Mouse (Mus musculus): Measurements from ENCODE around the gene Cherp. TPM values are rescaled to one million over a fixed set of nuclear protein-coding genes. Genes with fewer than 3 reads are reported as not detected.
A peak's percentile ranks its signal among the peaks of the same experiment; 100 is the strongest.

Cherp gene
- polyA plus RNA-seq, 1 experiment, result 57.2 TPM

GRCm38 (mm10) chr8:72459881-72460533 lies 15.0 kb downstream of the Cherp start:
- TF ChIP-seq POLR2A (IDR thresholded peaks at IDR 0.05; ENCODE audit: borderline replicate concordance, control insufficient read depth, low read depth, low read length) (no peak), CTCF (IDR thresholded peaks at IDR 0.05; ENCODE audit: control insufficient read depth, insufficient read depth, low read length) (no peak)
- 86% methylated on average over 4 of the region's 4 CpGs for WGBS
- Histone ChIP-seq H3K4me1 (ENCODE audit: control insufficient read depth, insufficient read depth, low read length) (no peaks in the 10 kb centered on the region), H3K27ac (ENCODE audit: control insufficient read depth, insufficient read depth, low read depth, low read length, poor library complexity) (no peak overlapping the region), H3K4me3 (replicated peaks; ENCODE audit: control insufficient read depth, low read depth, low read length) (no peak overlapping the region)

GRCm38 (mm10) chr8:72458457-72458856 lies 16.6 kb downstream of the Cherp start:
- Histone ChIP-seq H3K27ac (ENCODE audit: control insufficient read depth, insufficient read depth, low read depth, low read length, poor library complexity) (no peak overlapping the region), H3K4me1 (ENCODE audit: control insufficient read depth, insufficient read depth, low read length) (no peaks in the 10 kb centered on the region), H3K4me3 (replicated peaks; ENCODE audit: control insufficient read depth, low read depth, low read length) (no peak overlapping the region)
- no peak for TF ChIP-seq POLR2A (IDR thresholded peaks at IDR 0.05; ENCODE audit: borderline replicate concordance, control insufficient read depth, low read depth, low read length)
- TF ChIP-seq CTCF (IDR thresholded peaks at IDR 0.05; ENCODE audit: control insufficient read depth, insufficient read depth, low read length), result no peak
- WGBS, result 88% methylated on average over 6 of the region's 6 CpGs

GRCm38 (mm10) chr8:72457806-72458205 lies 17.2 kb downstream of the Cherp start:
- no peaks in the 10 kb centered on the region for H3K4me1 ChIP-seq (ENCODE audit: control insufficient read depth, insufficient read depth, low read length)
- H3K4me3 ChIP-seq (replicated peaks; ENCODE audit: control insufficient read depth, low read depth, low read length), result no peak overlapping the region
- 96% methylated on average over 3 of the region's 3 CpGs for WGBS
- H3K27ac ChIP-seq (ENCODE audit: control insufficient read depth, insufficient read depth, low read depth, low read length, poor library complexity), result no peak overlapping the region
- TF ChIP-seq POLR2A (IDR thresholded peaks at IDR 0.05; ENCODE audit: borderline replicate concordance, control insufficient read depth, low read depth, low read length) (no peak), CTCF (IDR thresholded peaks at IDR 0.05; ENCODE audit: control insufficient read depth, insufficient read depth, low read length) (no peak)

- Histone ChIP-seq H3K27ac (ENCODE audit: control insufficient read depth, insufficient read depth, low read depth, low read length, poor library complexity) (no peak overlapping the region), H3K4me1 (ENCODE audit: control insufficient read depth, insufficient read depth, low read length) (no peaks in the 10 kb centered on the region), H3K4me3 (replicated peaks; ENCODE audit: control insufficient read depth, low read depth, low read length) (no peak overlapping the region)
- no peak for TF ChIP-seq POLR2A (IDR thresholded peaks at IDR 0.05; ENCODE audit: borderline replicate concordance, control insufficient read depth, low read depth, low read length)
- no peak for TF ChIP-seq CTCF (IDR thresholded peaks at IDR 0.05; ENCODE audit: control insufficient read depth, insufficient read depth, low read length)
- 82% methylated on average over 4 of the region's 4 CpGs for WGBS
Measured at GRCm38 (mm10) chr8:72455317-72455716, 19.7 kb downstream of the Cherp start.

- TF ChIP-seq CTCF (IDR thresholded peaks at IDR 0.05; ENCODE audit: control insufficient read depth, insufficient read depth, low read length) (no peak), POLR2A (IDR thresholded peaks at IDR 0.05; ENCODE audit: borderline replicate concordance, control insufficient read depth, low read depth, low read length) (no peak)
- no peak overlapping the region for H3K4me3 ChIP-seq (replicated peaks; ENCODE audit: control insufficient read depth, low read depth, low read length)
- WGBS, result 87% methylated on average over 2 of the region's 2 CpGs
- no peaks in the 10 kb centered on the region for H3K4me1 ChIP-seq (ENCODE audit: control insufficient read depth, insufficient read depth, low read length)
- no peak overlapping the region for H3K27ac ChIP-seq (ENCODE audit: control insufficient read depth, insufficient read depth, low read depth, low read length, poor library complexity)
Measured at GRCm38 (mm10) chr8:72453904-72454303, 21.1 kb downstream of the Cherp start.

GRCm38 (mm10) chr8:72451516-72451915 lies 23.5 kb downstream of the Cherp start:
- H3K4me1 ChIP-seq (ENCODE audit: control insufficient read depth, insufficient read depth, low read length), result no peaks in the 10 kb centered on the region
- no peak overlapping the region for H3K27ac ChIP-seq (ENCODE audit: control insufficient read depth, insufficient read depth, low read depth, low read length, poor library complexity)
- H3K4me3 ChIP-seq (replicated peaks; ENCODE audit: control insufficient read depth, low read depth, low read length), result no peak overlapping the region
- WGBS, result 73% methylated on average over 8 of the region's 8 CpGs
- TF ChIP-seq CTCF (IDR thresholded peaks at IDR 0.05; ENCODE audit: control insufficient read depth, insufficient read depth, low read length) (no peak), POLR2A (IDR thresholded peaks at IDR 0.05; ENCODE audit: borderline replicate concordance, control insufficient read depth, low read depth, low read length) (no peak)

GRCm38 (mm10) chr8:72445071-72445470 lies 30.0 kb downstream of the Cherp start:
- peaks cover 3% of the 10 kb centered on the region for H3K4me1 ChIP-seq (ENCODE audit: control insufficient read depth, insufficient read depth, low read length)
- TF ChIP-seq CTCF (IDR thresholded peaks at IDR 0.05; ENCODE audit: control insufficient read depth, insufficient read depth, low read length) (no peak), POLR2A (IDR thresholded peaks at IDR 0.05; ENCODE audit: borderline replicate concordance, control insufficient read depth, low read depth, low read length) (no peak)
- no peak overlapping the region for H3K4me3 ChIP-seq (replicated peaks; ENCODE audit: control insufficient read depth, low read depth, low read length)
- peak overlapping the region; percentile 77 for H3K27ac ChIP-seq (ENCODE audit: control insufficient read depth, insufficient read depth, low read depth, low read length, poor library complexity)
- 58% methylated on average over 6 of the region's 6 CpGs for WGBS

- TF ChIP-seq POLR2A (IDR thresholded peaks at IDR 0.05; ENCODE audit: borderline replicate concordance, control insufficient read depth, low read depth, low read length), result no peak
- TF ChIP-seq CTCF (IDR thresholded peaks at IDR 0.05; ENCODE audit: control insufficient read depth, insufficient read depth, low read length), result no peak
- Histone ChIP-seq H3K4me1 (ENCODE audit: control insufficient read depth, insufficient read depth, low read length) (peaks cover 3% of the 10 kb centered on the region), H3K4me3 (replicated peaks; ENCODE audit: control insufficient read depth, low read depth, low read length) (peak overlapping the region; percentile 32), H3K27ac (ENCODE audit: control insufficient read depth, insufficient read depth, low read depth, low read length, poor library complexity) (peak overlapping the region; percentile 14; the same call in 1 of the 2 replicates)
- 36% methylated on average over 6 of the region's 6 CpGs for WGBS
Measured at GRCm38 (mm10) chr8:72443994-72444350, 31.1 kb downstream of the Cherp start.
